Mouse (Mus musculus) kidney, postnatal 0 days (tissue): ENCODE measurements at regions not wholly inside any gene's neighbourhood (a gene's known extent, or its start where the extent isn't known, plus 50 kb on each side); places are given as distances from the start of the nearest gene placed in this dataset.

Experiments
- ATAC-seq: fragments of 200-750 bp; cut with Nextera tagmentation; replicated peaks from 2 replicates; pipeline ENCODE4 v1.8.0; 2017; ENCODE audit warnings: low read depth, moderate number of reproducible peaks, moderate TSS enrichment, moderate library complexity; ENCODE audit not compliant: low FRiP score
- DNase-seq: peaks from one replicate; pipeline ENCODE4 v3.0.0-alpha.2; 2016; ENCODE audit warnings: low spot score
- H3K27ac ChIP-seq: fragments of 300-500 bp; sonication (generic); 2 replicates; pipeline ENCODE4 v1.5.1; 2014; ENCODE audit warnings: mild to moderate bottlenecking
- H3K27me3 ChIP-seq: fragments of 300-500 bp; sonication (generic); 2 replicates; pipeline ENCODE4 v1.6.1; 2014; ENCODE audit warnings: low read length, mixed read lengths; ENCODE audit not compliant: insufficient read depth
- H3K36me3 ChIP-seq: fragments of 300-500 bp; sonication (generic); 2 replicates; pipeline ENCODE4 v1.6.1; 2014; ENCODE audit warnings: low read length, mixed read lengths; ENCODE audit not compliant: insufficient read depth
- H3K4me1 ChIP-seq: fragments of 300-500 bp; sonication (generic); replicated peaks from 2 replicates; pipeline ENCODE4 v1.6.1; 2014; ENCODE audit warnings: antibody characterized with exemption, low read length, mixed read lengths; ENCODE audit not compliant: insufficient read depth
- H3K4me2 ChIP-seq: fragments of 300-500 bp; sonication (generic); 2 replicates; pipeline ENCODE4 v1.6.1; 2014; ENCODE audit warnings: mild to moderate bottlenecking, low read length, moderate library complexity, mixed read lengths
- H3K4me3 ChIP-seq: fragments of 300-500 bp; sonication (generic); replicated peaks from 2 replicates; pipeline ENCODE4 v1.5.1; 2014; ENCODE audit warnings: low read depth, low read length
- H3K9ac ChIP-seq: fragments of 300-500 bp; sonication (generic); 2 replicates; pipeline ENCODE4 v1.6.1; 2014; ENCODE audit warnings: low read depth, low read length
- H3K9me3 ChIP-seq: fragments of 300-500 bp; sonication (generic); replicated peaks from 2 replicates; pipeline ENCODE4 v1.6.1; 2016; ENCODE audit warnings: low read length, inconsistent platforms, mixed read lengths
- CTCF ChIP-seq: IDR thresholded peaks from 2 replicates; pipeline ENCODE4 v1.5.1; 2016; ENCODE audit warnings: antibody characterized with exemption, low read depth, mild to moderate bottlenecking, moderate library complexity
- WGBS: fragments of 180-500 bp; shearing (Covaris S2); extraction: QIAGEN DNeasy Blood & Tissue Kit; methylation state at CpG from one replicate; pipeline ENCODE4 v1.1.7; 2014; 5-methylcytosine and 5-hydroxymethylcytosine counted together

DNA sequence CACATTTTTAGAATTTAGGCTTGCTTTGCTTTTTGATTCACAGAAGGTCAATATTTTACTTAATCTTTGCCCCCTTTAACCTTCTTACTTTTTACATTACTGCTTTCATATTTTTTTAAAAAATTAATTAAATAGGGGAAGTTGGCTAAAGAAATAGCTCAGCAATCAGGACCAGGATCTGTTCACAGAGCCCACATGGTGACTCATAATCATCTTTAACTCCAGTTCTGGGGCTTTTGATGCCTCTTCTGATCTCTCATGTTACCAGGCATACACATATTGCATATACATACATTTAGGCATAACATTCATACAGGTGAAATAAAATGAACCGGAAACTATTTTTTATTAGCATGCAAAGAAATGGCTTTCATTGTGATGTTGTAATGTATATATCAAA lies 52.6 kb upstream of the Armcx2 start:
- WGBS: 79% methylated on average over 1 of the region's 1 CpGs
- no peaks in the 10 kb centered on the region for H3K27me3 ChIP-seq
- DNase-seq (no peak), ATAC-seq (no peak)
- no peak overlapping the region for H3K9ac ChIP-seq
- no peaks in the 10 kb centered on the region for H3K36me3 ChIP-seq
- H3K4me2 ChIP-seq: no peak overlapping the region
- H3K4me3 ChIP-seq: no peak overlapping the region
- no peak for TF ChIP-seq CTCF
- H3K4me1 ChIP-seq: no peaks in the 10 kb centered on the region
- H3K27ac ChIP-seq: no peak overlapping the region
- H3K9me3 ChIP-seq: no peaks in the 10 kb centered on the region
